1 mouse cellular context compared by ENCODE assay signal in genomic region chr6:50334846-50335821, GRCm38 (mm10).
TF ChIP-seq lines count a peak whose summit lies in the region.

No protein-coding gene starts in this region.

TF ChIP-seq in CH12.LX, 34 proteins besides CTCF, POLR2A, EP300 and RAD21 (continued from another document):
- TF ChIP-seq E2F4 (IDR thresholded peaks at IDR 0.05; ENCODE audit: insufficient replicate concordance, low read depth, low read length) (no peak), USF2 (conservative IDR thresholded peaks at IDR 0.05; ENCODE audit: low read depth, low read length) (no peak), SIN3A (IDR thresholded peaks at IDR 0.05; ENCODE audit: low read length) (no peak), MEF2A (IDR thresholded peaks at IDR 0.05; ENCODE audit: borderline replicate concordance, low read depth, low read length) (peak; percentile 98), JUND (conservative IDR thresholded peaks at IDR 0.05; ENCODE audit: low read depth, low read length) (peak; percentile 44; the same call in 1 of the 2 replicates), RCOR1 (conservative IDR thresholded peaks at IDR 0.05; ENCODE audit: low read depth, low read length) (no peak), ETS1 (conservative IDR thresholded peaks at IDR 0.05; ENCODE audit: low read depth, low read length) (peak; percentile 60), USF1 (IDR thresholded peaks at IDR 0.05; ENCODE audit: low read depth, low read length) (no peak), NRF1 (IDR thresholded peaks at IDR 0.05; ENCODE audit: low read depth, low read length) (no peak), ZNF384 (IDR thresholded peaks at IDR 0.05; ENCODE audit: low read depth, low read length) (no peak), MYC (IDR thresholded peaks at IDR 0.05; ENCODE audit: low read depth, low read length) (peak; percentile 46; the same call in 1 of the 2 replicates), TCF12 (IDR thresholded peaks at IDR 0.05; ENCODE audit: low read depth, low read length) (peak; percentile 46; the same call in 1 of the 2 replicates), JUN (IDR thresholded peaks at IDR 0.05; ENCODE audit: insufficient read depth, low read depth, low read length) (0 out of 2 replicates have a peak, but pooled peaks have one; percentile 33), MAX (IDR thresholded peaks at IDR 0.05; ENCODE audit: low read length) (peak; percentile 54), BHLHE40 (IDR thresholded peaks at IDR 0.05; ENCODE audit: low read depth, low read length) (peak; percentile 82)
